Mouse (Mus musculus) limb, embryonic 11.5 days (tissue): ENCODE measurements at regions not wholly inside any gene's neighbourhood (a gene's known extent, or its start where the extent isn't known, plus 50 kb on each side); places are given as distances from the start of the nearest gene placed in this dataset.

ENCODE experiments used
- ATAC-seq: fragments of 200-750 bp; cut with Nextera tagmentation; 2 replicates; pipeline ENCODE4 v1.8.0; 2017; ENCODE audit warnings: low read depth; ENCODE audit not compliant: insufficient number of reproducible peaks, low FRiP score, low TSS enrichment
- DNase-seq: peaks from one replicate; pipeline ENCODE4 v3.0.0-alpha.2; 2015; ENCODE audit warnings: low spot score
- H3K27ac ChIP-seq: fragments of 300-500 bp; sonication (generic); replicated peaks from 2 replicates; pipeline ENCODE4 v1.5.1; 2014; ENCODE audit warnings: low read depth, mild to moderate bottlenecking, low read length
- H3K27me3 ChIP-seq: fragments of 300-500 bp; sonication (generic); 2 replicates; pipeline ENCODE4 v1.6.1; 2014; ENCODE audit warnings: mild to moderate bottlenecking, low read length, mixed read lengths; ENCODE audit not compliant: control insufficient read depth, insufficient read depth
- H3K36me3 ChIP-seq: fragments of 300-500 bp; sonication (generic); 2 replicates; pipeline ENCODE4 v1.6.1; 2014; ENCODE audit warnings: mild to moderate bottlenecking, low read length, moderate library complexity, mixed read lengths; ENCODE audit not compliant: control insufficient read depth, insufficient read depth
- H3K4me1 ChIP-seq: fragments of 300-500 bp; sonication (generic); 2 replicates; pipeline ENCODE4 v1.6.1; 2014; ENCODE audit warnings: low read length, mixed read lengths; ENCODE audit not compliant: control insufficient read depth, insufficient read depth
- H3K4me2 ChIP-seq: fragments of 300-500 bp; sonication (generic); 2 replicates; pipeline ENCODE4 v1.6.1; 2014; ENCODE audit warnings: low read depth, mild to moderate bottlenecking, moderate library complexity; ENCODE audit not compliant: severe bottlenecking
- H3K4me3 ChIP-seq: fragments of 300-500 bp; sonication (generic); 2 replicates; pipeline ENCODE4 v1.5.1; 2014; ENCODE audit warnings: low read depth, low read length
- H3K9ac ChIP-seq: fragments of 300-500 bp; sonication (generic); 2 replicates; pipeline ENCODE4 v1.6.1; 2014; ENCODE audit warnings: mild to moderate bottlenecking, low read length
- H3K9me3 ChIP-seq: fragments of 300-500 bp; sonication (generic); 2 replicates; pipeline ENCODE4 v1.6.1; 2016; ENCODE audit warnings: low read length; ENCODE audit not compliant: control insufficient read depth
- WGBS: fragments of 180-500 bp; shearing (Covaris S2); extraction: QIAGEN DNeasy Blood & Tissue Kit; methylation state at CpG from one replicate; pipeline ENCODE4 v1.1.7; 2014; 5-methylcytosine and 5-hydroxymethylcytosine counted together

GRCm38 (mm10) chr14:47863701-47864100, 215.5 kb downstream of the Ktn1 start:
- no peaks in the 10 kb centered on the region for H3K27me3 ChIP-seq
- ATAC-seq, result no peak
- no peak overlapping the region for H3K4me3 ChIP-seq
- H3K4me1 ChIP-seq, result no peaks in the 10 kb centered on the region
- H3K4me2 ChIP-seq, result no peak overlapping the region
- H3K27ac ChIP-seq, result no peak overlapping the region
- H3K9me3 ChIP-seq, result no peaks in the 10 kb centered on the region
- no peak overlapping the region for H3K9ac ChIP-seq
- no peaks in the 10 kb centered on the region for H3K36me3 ChIP-seq
- no peak for DNase-seq
- WGBS, result 83% methylated on average over 6 of the region's 6 CpGs

GRCm38 (mm10) chr14:47867017-47867416, 218.8 kb downstream of the Ktn1 start:
- H3K36me3 ChIP-seq, result no peaks in the 10 kb centered on the region
- H3K4me1 ChIP-seq, result no peaks in the 10 kb centered on the region
- no peak overlapping the region for H3K27ac ChIP-seq
- H3K4me3 ChIP-seq, result no peak overlapping the region
- no peaks in the 10 kb centered on the region for H3K27me3 ChIP-seq
- ATAC-seq (no peak), DNase-seq (no peak)
- no peak overlapping the region for H3K4me2 ChIP-seq
- 82% methylated on average over 2 of the region's 2 CpGs for WGBS
- H3K9ac ChIP-seq, result no peak overlapping the region
- no peaks in the 10 kb centered on the region for H3K9me3 ChIP-seq

- Histone ChIP-seq H3K9me3 (no peaks in the 10 kb centered on the region), H3K9ac (no peak overlapping the region), H3K27ac (no peak overlapping the region), H3K36me3 (no peaks in the 10 kb centered on the region), H3K27me3 (no peaks in the 10 kb centered on the region), H3K4me3 (no peak overlapping the region), H3K4me1 (no peaks in the 10 kb centered on the region), H3K4me2 (no peak overlapping the region)
- no peak for DNase-seq
- 82% methylated on average over 3 of the region's 3 CpGs for WGBS
- ATAC-seq, result no peak
Observed at GRCm38 (mm10) chr14:47868258-47868780, 220.1 kb downstream of the Ktn1 start.

GRCm38 (mm10) chr14:47876585-47876984, 228.3 kb downstream of the Ktn1 start:
- Histone ChIP-seq H3K4me1 (no peaks in the 10 kb centered on the region), H3K27me3 (no peaks in the 10 kb centered on the region), H3K4me3 (no peak overlapping the region), H3K36me3 (no peaks in the 10 kb centered on the region), H3K9me3 (no peaks in the 10 kb centered on the region), H3K27ac (no peak overlapping the region), H3K9ac (no peak overlapping the region), H3K4me2 (no peak overlapping the region)
- no peak for ATAC-seq
- DNase-seq, result no peak
- WGBS, result 68% methylated on average over 5 of the region's 5 CpGs

- Histone ChIP-seq H3K36me3 (no peaks in the 10 kb centered on the region), H3K9me3 (no peaks in the 10 kb centered on the region), H3K9ac (no peak overlapping the region), H3K27me3 (no peaks in the 10 kb centered on the region), H3K4me1 (no peaks in the 10 kb centered on the region), H3K4me2 (no peak overlapping the region), H3K27ac (no peak overlapping the region), H3K4me3 (no peak overlapping the region)
- DNase-seq, result no peak
- no peak for ATAC-seq
- 73% methylated on average over 3 of the region's 3 CpGs for WGBS
Observed at GRCm38 (mm10) chr14:47877167-47877566, 228.9 kb downstream of the Ktn1 start.

GRCm38 (mm10) chr14:47877771-47878443, 229.7 kb downstream of the Ktn1 start:
- no peaks in the 10 kb centered on the region for H3K36me3 ChIP-seq
- no peak for ATAC-seq
- no peak overlapping the region for H3K9ac ChIP-seq
- H3K27ac ChIP-seq, result no peak overlapping the region
- no peak overlapping the region for H3K4me3 ChIP-seq
- WGBS, result 98% methylated on average over 5 of the region's 5 CpGs
- H3K9me3 ChIP-seq, result no peaks in the 10 kb centered on the region
- DNase-seq, result no peak
- no peaks in the 10 kb centered on the region for H3K4me1 ChIP-seq
- no peak overlapping the region for H3K4me2 ChIP-seq
- H3K27me3 ChIP-seq, result no peaks in the 10 kb centered on the region

- no peak for DNase-seq
- no peak for ATAC-seq
- no peak overlapping the region for H3K9ac ChIP-seq
- WGBS, result 80% methylated on average over 3 of the region's 3 CpGs
- no peaks in the 10 kb centered on the region for H3K9me3 ChIP-seq
- H3K4me3 ChIP-seq, result no peak overlapping the region
- no peak overlapping the region for H3K4me2 ChIP-seq
- no peaks in the 10 kb centered on the region for H3K4me1 ChIP-seq
- H3K27ac ChIP-seq, result no peak overlapping the region
- no peaks in the 10 kb centered on the region for H3K36me3 ChIP-seq
- no peaks in the 10 kb centered on the region for H3K27me3 ChIP-seq
Observed at GRCm38 (mm10) chr14:47885326-47885725, 235.3 kb upstream of the Peli2 start.

GRCm38 (mm10) chr14:47890251-47891198, 230.1 kb upstream of the Peli2 start:
- no peaks in the 10 kb centered on the region for H3K27me3 ChIP-seq
- no peaks in the 10 kb centered on the region for H3K4me1 ChIP-seq
- ATAC-seq (no peak), DNase-seq (no peak)
- H3K36me3 ChIP-seq, result no peaks in the 10 kb centered on the region
- no peak overlapping the region for H3K4me2 ChIP-seq
- H3K9ac ChIP-seq, result no peak overlapping the region
- no peaks in the 10 kb centered on the region for H3K9me3 ChIP-seq
- WGBS, result 70% methylated on average over 9 of the region's 9 CpGs
- H3K4me3 ChIP-seq, result no peak overlapping the region
- no peak overlapping the region for H3K27ac ChIP-seq
